Mouse (Mus musculus): ENCODE measurements at regions not wholly inside any gene's neighbourhood (a gene's known extent, or its start where the extent isn't known, plus 50 kb on each side); places are given as distances from the start of the nearest gene placed in this dataset.
A peak's percentile ranks its signal among the peaks of the same experiment; 100 is the strongest.
"Not testable (repeated sequence)": the region's sequence is repeated elsewhere in the genome, so short reads cannot be mapped to it uniquely, and the experiment has no call there.

- DNase-seq (ENCODE audit: low read depth, low spot score), result peak; percentile 43
Observed at GRCm38 (mm10) chr1:164543045-164543803, 85.1 kb upstream of the Atp1b1 start.

DNA sequence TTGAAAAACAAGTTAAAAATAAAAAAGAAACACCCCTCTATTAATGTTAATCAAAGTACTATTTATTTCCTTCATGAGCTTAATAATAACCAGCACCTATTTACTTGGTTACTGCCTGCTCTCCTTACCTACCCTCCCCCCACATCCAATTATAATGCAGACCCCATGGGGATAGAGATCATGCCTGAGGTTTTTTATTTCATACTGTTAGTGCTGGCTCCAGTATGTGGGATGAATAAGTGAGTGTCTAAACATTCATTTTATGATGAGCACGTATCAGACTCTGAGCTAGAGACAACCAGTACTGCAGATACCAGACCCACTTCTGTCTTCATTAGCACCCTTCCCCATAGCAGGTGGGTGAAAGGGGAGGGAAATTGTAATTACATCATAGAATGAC lies 83.6 kb upstream of the Atp1b1 start:
- no peak for DNase-seq (ENCODE audit: low read depth, low spot score)

- no peak for DNase-seq (ENCODE audit: low read depth, low spot score)
Observed at GRCm38 (mm10) chr1:164538304-164539043, 80.3 kb upstream of the Atp1b1 start.

- no peak for DNase-seq (ENCODE audit: low read depth, low spot score)
Observed at GRCm38 (mm10) chr1:164537324-164537948, 79.3 kb upstream of the Atp1b1 start.

- DNase-seq (ENCODE audit: low read depth, low spot score), result no peak
Observed at GRCm38 (mm10) chr1:164532196-164532595, 74.0 kb upstream of the Atp1b1 start.

- DNase-seq (ENCODE audit: low read depth, low spot score), result no peak
Observed at GRCm38 (mm10) chr1:164531741-164532140, 73.6 kb upstream of the Atp1b1 start.

- DNase-seq (ENCODE audit: low read depth, low spot score), result no peak
Observed at GRCm38 (mm10) chr1:164526748-164527147, 68.6 kb upstream of the Atp1b1 start.

DNA sequence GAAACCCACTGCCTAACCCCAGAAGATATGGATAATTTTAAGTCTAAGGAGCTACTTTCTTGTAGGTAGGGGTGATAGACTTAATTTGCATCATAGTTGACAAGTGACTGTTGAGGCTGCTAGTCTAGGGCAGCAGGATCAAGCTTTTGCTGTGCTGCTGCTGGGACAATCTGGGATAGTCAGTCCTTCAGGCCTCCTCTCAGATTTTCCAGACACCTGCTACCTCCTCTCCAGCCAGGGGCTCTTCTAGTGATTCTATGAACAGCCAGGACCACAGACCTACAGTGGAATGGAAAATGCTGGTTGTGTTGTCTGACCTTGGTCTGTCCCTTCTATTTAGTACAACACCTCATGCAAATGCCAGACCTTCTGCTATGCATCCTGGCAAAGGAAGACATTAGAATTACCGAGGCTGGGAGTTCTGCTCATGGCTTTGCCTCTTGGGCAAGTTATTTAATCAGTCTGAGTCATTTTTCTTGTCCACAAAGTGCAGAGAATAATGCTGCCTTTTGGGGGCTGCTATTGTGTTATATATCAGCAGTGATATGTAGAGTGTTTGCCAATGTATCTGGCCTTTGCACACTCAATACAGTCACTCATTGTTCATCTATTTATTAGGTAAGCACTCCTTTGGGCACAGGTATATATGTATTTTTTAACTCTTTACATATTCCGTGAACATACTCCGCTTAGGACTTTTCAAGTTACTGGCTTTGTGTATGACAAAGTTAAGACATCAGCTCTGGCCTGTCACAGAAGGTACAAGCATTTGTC lies 64.4 kb upstream of the Atp1b1 start:
- DNase-seq (ENCODE audit: low read depth, low spot score), result no peak

DNA sequence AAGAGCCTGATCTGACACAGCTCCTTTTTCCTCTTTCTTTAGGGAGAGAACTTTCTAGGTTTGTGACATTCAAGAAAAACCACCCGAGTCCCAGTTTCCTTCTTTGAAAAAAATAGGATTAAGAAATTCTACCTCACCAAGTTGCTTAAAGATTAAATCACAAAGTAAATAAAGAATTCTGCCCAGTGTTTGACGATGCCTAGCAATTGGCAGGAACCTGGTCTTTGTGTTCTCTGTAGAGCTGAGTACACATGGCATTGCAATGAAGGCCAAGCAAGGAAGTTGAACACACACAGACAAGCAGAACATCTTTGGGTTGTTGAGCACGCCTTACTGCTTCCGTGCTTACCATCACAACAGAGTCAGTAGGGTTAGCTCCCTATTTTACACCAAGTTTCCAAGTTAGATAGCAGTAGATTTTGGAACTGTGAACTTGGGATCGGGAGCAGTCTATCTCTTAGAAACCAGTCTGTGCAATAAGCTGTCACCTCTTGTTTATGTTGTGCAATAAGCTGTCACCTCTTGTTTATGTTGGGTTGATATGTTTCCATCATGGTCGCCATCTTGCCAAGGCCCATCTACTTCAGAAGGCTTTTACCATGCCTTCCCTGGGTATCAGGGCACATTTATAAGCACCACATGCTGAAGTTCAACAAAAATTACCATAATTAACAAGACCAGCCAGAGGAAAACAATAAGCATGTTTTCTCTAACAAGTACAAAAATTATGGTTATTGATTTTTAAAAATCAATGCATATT lies 63.4 kb upstream of the Atp1b1 start:
- no peak for DNase-seq (ENCODE audit: low read depth, low spot score)

- no peak for DNase-seq (ENCODE audit: low read depth, low spot score)
Observed at GRCm38 (mm10) chr1:164518866-164519265, 60.7 kb upstream of the Atp1b1 start.

GRCm38 (mm10) chr1:164518308-164518707 lies 60.2 kb upstream of the Atp1b1 start:
- DNase-seq (ENCODE audit: low read depth, low spot score), result no peak

GRCm38 (mm10) chr1:164517362-164517761 lies 59.2 kb upstream of the Atp1b1 start:
- not testable (repeated sequence) for DNase-seq (ENCODE audit: low read depth, low spot score)

DNA sequence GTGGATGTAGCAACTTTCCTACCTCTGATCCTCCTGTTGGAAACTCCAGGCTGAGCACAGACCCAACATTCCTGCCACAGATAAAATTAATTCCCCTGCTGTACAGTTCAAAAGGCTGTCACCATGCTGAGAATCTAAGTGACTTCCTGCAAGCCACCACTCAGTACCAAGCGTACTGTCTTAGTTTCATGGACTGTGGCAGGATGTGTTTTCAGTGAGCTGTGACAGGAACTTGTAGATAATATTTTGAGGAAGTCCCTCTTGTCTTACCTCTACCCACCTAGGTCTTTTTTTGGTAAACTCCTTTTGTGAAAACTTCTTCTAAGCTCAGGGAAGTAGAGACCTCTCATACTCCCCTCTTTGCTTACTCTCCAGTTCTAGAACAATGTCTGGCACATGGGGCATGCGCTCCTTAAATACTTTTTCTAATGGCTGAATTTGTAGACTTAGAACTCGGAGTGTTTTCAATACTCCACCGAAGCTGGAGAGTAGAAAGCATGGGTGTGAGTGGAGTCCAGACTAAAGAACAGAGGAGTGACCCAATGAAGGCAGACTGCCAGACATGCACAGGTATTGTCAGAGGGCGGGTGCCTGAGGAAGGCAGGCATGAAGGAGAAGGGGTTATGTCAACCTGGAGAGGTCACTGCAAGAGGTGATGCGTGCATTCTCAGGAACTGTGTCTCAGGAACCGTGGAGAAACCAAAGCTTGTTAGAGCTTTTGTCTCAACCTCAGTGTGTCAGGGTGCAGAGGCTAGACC lies 53.7 kb upstream of the Atp1b1 start:
- DNase-seq (ENCODE audit: low read depth, low spot score), result no peak

GRCm38 (mm10) chr1:164509226-164509625 lies 51.1 kb upstream of the Atp1b1 start:
- no peak for DNase-seq (ENCODE audit: low read depth, low spot score)

- no peak for DNase-seq (ENCODE audit: low read depth, low spot score)
Observed at GRCm38 (mm10) chr1:164508556-164508955, 50.4 kb upstream of the Atp1b1 start.

GRCm38 (mm10) chr1:164508106-164508505 lies 50.0 kb upstream of the Atp1b1 start:
- DNase-seq (ENCODE audit: low read depth, low spot score), result no peak

Data from telencephalon, adult 2 months (tissue).